Mouse (Mus musculus): ENCODE measurements at regions not wholly inside any gene's neighbourhood (a gene's known extent, or its start where the extent isn't known, plus 50 kb on each side); places are given as distances from the start of the nearest gene placed in this dataset.

DNA sequence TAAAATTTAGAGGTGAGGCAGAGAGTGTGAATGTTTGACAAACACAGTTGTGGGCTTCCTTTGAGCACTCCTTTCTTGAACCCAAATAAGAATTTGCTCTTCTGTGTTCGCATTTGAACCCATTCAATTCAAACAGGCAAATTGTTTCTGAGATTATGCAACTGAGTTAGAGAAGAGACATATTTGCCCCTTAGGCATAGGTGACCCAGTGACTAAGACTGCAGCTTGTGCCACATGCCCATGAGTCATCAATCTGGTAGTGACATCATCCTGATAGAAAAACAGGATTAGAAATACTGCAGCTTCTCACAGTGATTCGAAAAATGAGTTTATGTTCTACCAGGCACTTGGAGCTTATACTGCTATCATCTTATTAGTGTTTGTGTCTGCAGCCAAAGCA, 67.2 kb downstream of the Zfp622 start:
- DNase-seq = peak; percentile 9

DNA sequence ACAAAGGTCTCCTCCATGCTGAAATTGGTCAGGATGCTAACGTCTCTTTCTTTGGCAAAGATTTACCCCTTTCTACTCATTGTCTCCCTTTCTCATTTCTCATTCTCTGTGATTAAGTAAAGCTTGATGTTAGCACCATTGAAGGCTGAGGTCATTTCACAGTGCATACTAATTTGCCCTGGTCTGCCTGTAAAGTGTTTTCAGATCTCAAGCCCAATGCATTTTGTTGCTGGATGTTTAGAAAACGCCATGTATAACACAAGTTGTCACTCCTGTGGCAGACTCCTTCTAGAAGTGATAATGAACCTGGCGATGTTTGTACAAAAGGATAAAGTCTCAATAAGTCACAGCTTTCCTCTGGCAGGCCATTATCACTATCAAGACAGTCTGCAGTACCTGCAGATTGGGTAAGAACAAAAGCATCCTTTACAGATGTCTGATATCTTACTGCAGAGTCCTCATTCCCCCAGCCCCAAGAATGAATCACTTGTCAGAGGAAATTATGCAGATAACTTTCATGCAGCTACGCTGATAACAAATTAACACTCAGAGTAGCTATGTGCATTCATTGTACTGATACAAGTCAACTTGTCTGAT, 68.7 kb downstream of the Zfp622 start:
- no peak for DNase-seq

DNA sequence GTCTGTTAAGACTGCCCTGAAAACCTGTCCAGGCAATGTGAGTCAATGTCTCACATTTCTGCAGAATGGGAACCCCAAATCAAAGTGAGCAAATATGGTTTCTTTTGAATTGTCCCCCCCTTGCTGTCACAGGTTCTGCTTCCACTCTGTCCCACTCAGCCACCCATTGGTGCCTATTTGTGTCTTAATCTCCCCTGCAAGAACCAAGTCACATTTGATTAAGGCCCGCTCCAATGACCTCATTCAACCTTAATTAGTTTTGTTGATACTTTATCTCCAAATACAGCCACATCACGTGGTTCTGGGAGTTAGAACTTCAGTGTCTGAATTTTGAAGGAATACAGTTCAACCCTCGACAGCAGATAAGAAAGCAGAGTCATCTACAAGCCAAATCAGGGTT, 73.9 kb downstream of the Zfp622 start:
- DNase-seq = no peak

- no peak for DNase-seq
Measured at GRCm38 (mm10) chr15:26100199-26100598, 116.0 kb downstream of the Zfp622 start.

DNA sequence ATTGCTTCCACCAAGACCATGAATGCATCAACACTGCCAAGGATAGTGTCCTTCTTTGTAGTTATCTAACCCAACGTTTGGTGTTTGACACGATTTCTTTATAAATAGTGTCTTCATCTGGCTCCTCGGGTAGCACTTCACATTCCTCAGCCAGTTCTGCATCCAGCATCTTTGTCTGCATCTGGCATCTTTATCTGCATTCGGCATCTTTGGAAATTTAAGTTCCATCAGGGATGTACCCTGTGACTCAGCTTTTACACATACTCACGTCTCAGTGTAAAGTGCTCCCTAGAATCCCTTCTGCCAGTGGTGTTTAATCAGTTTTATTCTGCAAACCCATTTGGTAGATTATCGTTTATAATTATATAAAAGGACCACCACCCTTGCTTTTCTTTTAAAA, 123.8 kb downstream of the Zfp622 start:
- DNase-seq = no peak

GRCm38 (mm10) chr15:26144197-26144596, 160.0 kb downstream of the Zfp622 start:
- no peak for DNase-seq

GRCm38 (mm10) chr15:26158499-26158898, 150.3 kb upstream of the March11 start:
- DNase-seq = no peak

DNA sequence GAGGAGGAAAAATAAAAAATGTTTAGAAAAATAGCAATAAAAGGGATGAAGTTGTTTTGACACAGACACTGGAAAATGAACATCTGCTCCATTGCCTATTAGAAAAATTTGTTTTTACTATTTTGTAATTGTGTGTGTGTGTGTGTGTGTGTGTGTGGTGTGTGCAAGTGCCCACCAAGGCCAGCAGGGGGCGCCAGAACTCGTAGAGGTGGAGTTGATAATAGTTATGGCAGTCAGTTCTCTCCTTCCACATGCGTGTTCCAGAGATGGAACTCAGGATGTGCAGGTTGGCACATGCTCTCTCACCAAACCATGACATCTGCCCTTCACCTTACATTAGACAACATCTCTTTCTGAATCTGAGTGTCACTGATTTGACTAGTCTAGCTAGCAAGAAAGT, 123.9 kb upstream of the March11 start:
- DNase-seq = no peak

- DNase-seq = no peak
Measured at GRCm38 (mm10) chr15:26195576-26195975, 113.3 kb upstream of the March11 start.

DNA sequence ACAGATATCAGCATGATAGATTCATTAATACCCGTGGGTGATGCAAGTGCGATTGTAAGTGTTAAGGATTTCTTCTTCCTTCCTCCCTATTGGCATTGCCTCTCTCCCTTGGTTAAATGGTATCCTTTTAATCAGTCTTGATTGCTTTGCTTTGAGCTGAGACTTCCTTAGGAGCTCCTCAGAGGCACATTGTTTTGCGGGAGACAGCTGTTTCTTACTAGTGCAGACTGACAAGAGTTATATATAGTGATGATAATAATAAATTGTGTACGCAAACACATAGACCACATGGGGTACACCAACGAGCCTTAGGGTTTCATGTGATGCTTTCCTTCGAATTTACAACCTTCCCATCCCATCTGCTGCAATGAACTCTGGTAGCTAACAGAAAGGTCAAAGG, 102.0 kb upstream of the March11 start:
- DNase-seq = no peak

GRCm38 (mm10) chr15:26220855-26221254, 88.0 kb upstream of the March11 start:
- no peak for DNase-seq

- no peak for DNase-seq
Measured at GRCm38 (mm10) chr15:26228646-26229045, 80.2 kb upstream of the March11 start.

Data from adrenal gland, adult 8-10 months (tissue).